Mouse (Mus musculus) brain, embryonic 14.5 days (tissue): ENCODE results near the gene Slc9a2.

Source experiments
- CTCF ChIP-seq: fragments of 200-500 bp; IDR thresholded peaks from 2 replicates; pipeline ENCODE4 v1.5.1; 2012; ENCODE audit warnings: inconsistent platforms, mild to moderate bottlenecking, moderate library complexity, borderline replicate concordance; ENCODE audit not compliant: insufficient read depth, insufficient read length; ENCODE audit errors: extremely low read depth
- POLR2A ChIP-seq: fragments of 200-500 bp; IDR thresholded peaks from 2 replicates; pipeline ENCODE4 v1.6.1; 2012; ENCODE audit warnings: mild to moderate bottlenecking, inconsistent platforms, borderline replicate concordance; ENCODE audit not compliant: poor library complexity, insufficient read depth, insufficient read length, severe bottlenecking; ENCODE audit errors: extremely low read depth

GRCm38 (mm10) chr1:40808643-40809042, 128.3 kb downstream of the Slc9a2 start:
- TF ChIP-seq POLR2A, result no peak
- TF ChIP-seq CTCF, result no peak
